Mouse (Mus musculus) MEL (cell line): ENCODE results near the gene Dhdh. TPM values are rescaled to one million over a fixed set of nuclear protein-coding genes. Genes with fewer than 3 reads are reported as not detected.

ENCODE experiments used
- DNase-seq: peaks from one replicate; pipeline ENCODE4 v3.0.0; 2011; ENCODE audit warnings: low read depth, low spot score
- H3K27ac ChIP-seq: 2 replicates; pipeline ENCODE4 v1.5.1; 2012; ENCODE audit warnings: low read depth, mild to moderate bottlenecking, control low read depth, low read length, moderate library complexity; ENCODE audit not compliant: control insufficient read depth
- H3K27me3 ChIP-seq, 2 experiments: fragments of 150-350 bp in 1 of 2; sonication (generic) in 1 of 2; 2 replicates each; pipeline ENCODE4 v1.6.1; 2012; ENCODE audit warnings: low read length in 2 of 2, mild to moderate bottlenecking in 2 of 2, improper control_type of control experiment in 1 of 2, moderate library complexity in 1 of 2; ENCODE audit not compliant: insufficient read depth in 2 of 2, control insufficient read depth in 1 of 2
- H3K36me3 ChIP-seq, 2 experiments: 2 replicates each; pipeline ENCODE4 v1.6.1; 2012 to 2014; ENCODE audit warnings: low read length in 2 of 2, improper control_type of control experiment in 1 of 2, inconsistent platforms in 1 of 2, mild to moderate bottlenecking in 1 of 2; ENCODE audit not compliant: insufficient read depth in 2 of 2, control insufficient read depth in 1 of 2
- H3K4me1 ChIP-seq, 2 experiments: fragments of 150-350 bp in 1 of 2; sonication (generic) in 1 of 2; 2 replicates each; pipeline ENCODE4 v1.6.1; 2012; ENCODE audit warnings: low read length in 2 of 2, improper control_type of control experiment in 1 of 2, mild to moderate bottlenecking in 1 of 2; ENCODE audit not compliant: insufficient read depth in 2 of 2, control insufficient read depth in 1 of 2
- H3K4me3 ChIP-seq, 2 experiments: fragments of 150-350 bp in 1 of 2; sonication (generic) in 1 of 2; 2 replicates each; pipeline ENCODE4 v1.5.1; 2012; ENCODE audit warnings: low read depth in 2 of 2, low read length in 2 of 2, mild to moderate bottlenecking in 2 of 2, moderate library complexity in 2 of 2, control low read depth in 1 of 2, improper control_type of control experiment in 1 of 2; ENCODE audit not compliant: control insufficient read depth in 1 of 2, insufficient read depth in 1 of 2
- H3K79me2 ChIP-seq: 2 replicates; pipeline ENCODE4 v1.6.1; 2012; ENCODE audit warnings: mild to moderate bottlenecking, low read length, moderate library complexity; ENCODE audit not compliant: control insufficient read depth, poor library complexity, insufficient read depth
- H3K9ac ChIP-seq: 2 replicates; pipeline ENCODE4 v1.6.1; 2012; ENCODE audit warnings: low read depth, mild to moderate bottlenecking, control low read depth, low read length, moderate library complexity; ENCODE audit not compliant: control insufficient read depth, poor library complexity, severe bottlenecking
- H3K9me3 ChIP-seq: fragments of 150-350 bp; sonication (generic); replicated peaks from 2 replicates; pipeline ENCODE4 v1.6.1; 2012; ENCODE audit warnings: mild to moderate bottlenecking, low read length, improper control_type of control experiment, moderate library complexity; ENCODE audit not compliant: insufficient read depth
- BHLHE40 ChIP-seq: IDR thresholded peaks from 2 replicates; pipeline ENCODE4 v1.6.1; 2012; ENCODE audit warnings: low read depth, mild to moderate bottlenecking, inconsistent platforms, low read length, improper control_type of control experiment, borderline replicate concordance
- CHD1 ChIP-seq: IDR thresholded peaks from 2 replicates; pipeline ENCODE4 v1.6.1; 2012; ENCODE audit warnings: low read depth, mild to moderate bottlenecking, inconsistent platforms, low read length, improper control_type of control experiment
- CHD2 ChIP-seq: IDR thresholded peaks from 2 replicates; pipeline ENCODE4 v1.6.1; 2011; ENCODE audit warnings: low read length, improper control_type of control experiment
- CTCF ChIP-seq, 3 experiments: IDR thresholded peaks in 2 of 3; conservative IDR thresholded peaks in 1 of 3; 2 replicates each; pipeline ENCODE4 v1.5.1; 2011 to 2012; ENCODE audit warnings: low read length in 3 of 3, low read depth in 2 of 3, mild to moderate bottlenecking in 2 of 3, improper control_type of control experiment in 1 of 3, inconsistent platforms in 1 of 3, mixed read lengths in 1 of 3, moderate library complexity in 1 of 3; ENCODE audit not compliant: control insufficient read depth in 1 of 3, insufficient read depth in 1 of 3, poor library complexity in 1 of 3, severe bottlenecking in 1 of 3
- E2F4 ChIP-seq: IDR thresholded peaks from 2 replicates; pipeline ENCODE4 v1.6.1; 2011; ENCODE audit warnings: low read depth, low read length, improper control_type of control experiment, borderline replicate concordance
- ELF1 ChIP-seq: IDR thresholded peaks from 2 replicates; pipeline ENCODE4 v1.6.1; 2014; ENCODE audit warnings: low read depth, mild to moderate bottlenecking, inconsistent platforms, low read length, improper control_type of control experiment, moderate library complexity
- EP300 ChIP-seq, 2 experiments: IDR thresholded peaks; 2 replicates each; pipeline ENCODE4 v1.6.1; 2011; ENCODE audit warnings: improper control_type of control experiment in 2 of 2, low read length in 2 of 2, low read depth in 1 of 2, mild to moderate bottlenecking in 1 of 2
- ETS1 ChIP-seq: IDR thresholded peaks from 2 replicates; pipeline ENCODE4 v1.6.1; 2012; ENCODE audit warnings: low read depth, mild to moderate bottlenecking, inconsistent platforms, low read length, improper control_type of control experiment, moderate library complexity
- GABPA ChIP-seq: IDR thresholded peaks from 2 replicates; pipeline ENCODE4 v1.6.1; 2012; ENCODE audit warnings: low read depth, mild to moderate bottlenecking, inconsistent platforms, low read length, improper control_type of control experiment, moderate library complexity
- GATA1 ChIP-seq: IDR thresholded peaks from 2 replicates; pipeline ENCODE4 v1.6.1; 2011; ENCODE audit warnings: low read depth, low read length, improper control_type of control experiment
- KAT2A ChIP-seq: conservative IDR thresholded peaks from 2 replicates; pipeline ENCODE4 v1.6.1; 2012; ENCODE audit warnings: low read depth, low read length, improper control_type of control experiment, inconsistent platforms
- MAFK ChIP-seq: IDR thresholded peaks from 2 replicates; pipeline ENCODE4 v1.6.1; 2011; ENCODE audit warnings: low read depth, mild to moderate bottlenecking, low read length, improper control_type of control experiment, borderline replicate concordance
- MAX ChIP-seq: IDR thresholded peaks from 2 replicates; pipeline ENCODE4 v1.6.1; 2011; ENCODE audit warnings: low read length, improper control_type of control experiment
- MAZ ChIP-seq: IDR thresholded peaks from 2 replicates; pipeline ENCODE4 v1.6.1; 2012; ENCODE audit warnings: low read depth, mild to moderate bottlenecking, inconsistent platforms, low read length, improper control_type of control experiment
- MEF2A ChIP-seq: IDR thresholded peaks from 2 replicates; pipeline ENCODE4 v1.6.1; 2014; ENCODE audit warnings: low read depth, mild to moderate bottlenecking, inconsistent platforms, low read length, improper control_type of control experiment; ENCODE audit not compliant: poor library complexity, insufficient replicate concordance, severe bottlenecking; ENCODE audit errors: extremely low read depth
- MXI1 ChIP-seq: IDR thresholded peaks from 2 replicates; pipeline ENCODE4 v1.6.1; 2011; ENCODE audit warnings: mild to moderate bottlenecking, low read depth, low read length, improper control_type of control experiment
- MYC ChIP-seq: IDR thresholded peaks from 2 replicates; pipeline ENCODE4 v1.6.1; 2011; ENCODE audit warnings: low read depth, mild to moderate bottlenecking, low read length, improper control_type of control experiment, moderate library complexity
- NRF1 ChIP-seq: IDR thresholded peaks from 2 replicates; pipeline ENCODE4 v1.6.1; 2014; ENCODE audit warnings: low read depth, mild to moderate bottlenecking, inconsistent platforms, low read length, improper control_type of control experiment, moderate library complexity; ENCODE audit not compliant: poor library complexity, insufficient read depth, severe bottlenecking
- POLR2A ChIP-seq, 2 experiments: IDR thresholded peaks; 2 replicates each; pipeline ENCODE4 v1.6.1; 2011 to 2012; ENCODE audit warnings: low read length in 2 of 2, mild to moderate bottlenecking in 2 of 2, control low read depth in 1 of 2, improper control_type of control experiment in 1 of 2, low read depth in 1 of 2, moderate library complexity in 1 of 2; ENCODE audit not compliant: control insufficient read depth in 1 of 2, insufficient read depth in 1 of 2, poor library complexity in 1 of 2
- POLR2AphosphoS2 ChIP-seq: IDR thresholded peaks from 2 replicates; pipeline ENCODE4 v1.6.1; 2011; ENCODE audit warnings: low read length, improper control_type of control experiment
- POLR2AphosphoS5 ChIP-seq: IDR thresholded peaks from 2 replicates; pipeline ENCODE4 v1.6.1; 2012; ENCODE audit warnings: low read depth, borderline replicate concordance, mild to moderate bottlenecking, inconsistent platforms, low read length, moderate library complexity, mixed read lengths
- RCOR1 ChIP-seq: IDR thresholded peaks from 2 replicates; pipeline ENCODE4 v1.6.1; 2012; ENCODE audit warnings: low read depth, mild to moderate bottlenecking, inconsistent platforms, low read length, improper control_type of control experiment
- SIN3A ChIP-seq: IDR thresholded peaks from 2 replicates; pipeline ENCODE4 v1.6.1; 2012; ENCODE audit warnings: low read length, improper control_type of control experiment, inconsistent platforms
- SMC3 ChIP-seq: IDR thresholded peaks from 2 replicates; pipeline ENCODE4 v1.6.1; 2011; ENCODE audit warnings: low read depth, low read length, improper control_type of control experiment
- TBP ChIP-seq: IDR thresholded peaks from 2 replicates; pipeline ENCODE4 v1.8.0; 2011; ENCODE audit warnings: low read depth, low read length, improper control_type of control experiment
- USF2 ChIP-seq, 2 experiments: IDR thresholded peaks; 2 replicates each; pipeline ENCODE4 v1.6.1; 2011 to 2012; ENCODE audit warnings: improper control_type of control experiment in 2 of 2, low read length in 2 of 2, borderline replicate concordance in 1 of 2, inconsistent platforms in 1 of 2, low read depth in 1 of 2, mild to moderate bottlenecking in 1 of 2; ENCODE audit not compliant: insufficient read depth in 1 of 2
- ZC3H11A ChIP-seq: IDR thresholded peaks from 2 replicates; pipeline ENCODE4 v1.6.1; 2012; ENCODE audit warnings: low read depth, mild to moderate bottlenecking, inconsistent platforms, low read length, improper control_type of control experiment
- ZKSCAN1 ChIP-seq: IDR thresholded peaks from 2 replicates; pipeline ENCODE4 v1.6.1; 2012; ENCODE audit warnings: low read depth, mild to moderate bottlenecking, inconsistent platforms, low read length, improper control_type of control experiment, moderate library complexity
- ZMIZ1 ChIP-seq: IDR thresholded peaks from 2 replicates; pipeline ENCODE4 v1.6.1; 2012; ENCODE audit warnings: low read depth, mild to moderate bottlenecking, inconsistent platforms, low read length, improper control_type of control experiment, moderate library complexity
- polyA plus RNA-seq, 2 experiments: library from polyadenylated mRNA; stranded (reverse) in 1 of 2; unstranded in 1 of 2; fragments of >175 nt in 1 of 2; fragments of >200 nt in 1 of 2; gene quantifications; 2 replicates each; pipeline versions ENCODE4 v1.2.1 to v1.2.4; 2012; ENCODE audit warnings: low replicate concordance in 2 of 2, low read depth in 1 of 2; ENCODE audit not compliant: insufficient read length in 2 of 2, insufficient read depth in 1 of 2, missing spikeins in 1 of 2
- total RNA-seq: library from RNA; depleted of rRNA; stranded (reverse); fragments of 300-350 nt; gene quantifications from 2 replicates; pipeline ENCODE4 v1.2.3, GENCODE M21; 2012

Gene Dhdh
- total and polyA plus RNA-seq, 3 experiments: 0.08 to 1.6 TPM; not detected in 1

DNA sequence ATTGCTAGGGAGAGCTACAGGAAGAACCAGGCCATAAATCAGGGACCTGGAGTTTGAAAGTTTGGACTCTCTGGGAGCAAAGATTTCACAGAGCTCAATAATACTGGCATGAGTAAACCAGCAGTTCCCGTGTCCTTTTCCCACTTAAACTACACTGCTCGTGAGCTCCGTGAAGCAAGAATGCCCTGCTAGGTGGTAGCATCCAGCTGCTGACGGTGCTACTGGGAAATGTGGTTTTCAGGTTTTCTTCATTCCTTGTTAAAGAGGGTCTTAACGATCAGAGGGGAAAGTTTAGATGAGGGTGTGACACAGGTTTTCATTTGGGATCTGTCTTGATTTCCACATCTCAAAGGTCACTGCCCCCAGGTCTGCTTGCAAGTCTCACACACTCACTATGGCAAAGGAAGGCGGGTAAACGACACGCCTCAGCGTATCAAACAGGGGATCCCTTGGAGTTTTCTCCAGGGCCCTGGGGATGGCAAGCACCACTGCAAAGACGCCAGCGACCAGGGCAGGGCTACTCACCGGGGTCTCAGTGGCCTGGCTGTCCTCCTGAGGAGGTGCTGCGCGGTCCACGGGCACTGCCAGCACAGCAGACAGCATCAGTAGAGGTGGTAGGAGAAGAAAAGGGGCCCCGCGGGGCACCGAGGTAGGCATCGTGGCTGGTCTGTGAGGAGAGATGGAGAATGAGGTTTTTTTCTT lies 20.7 kb upstream of the Dhdh start:
- TF ChIP-seq CHD1 (peak; percentile 59; the same call in 1 of the 2 replicates), GATA1 (no peak)
- TF ChIP-seq, all 39 proteins: peak for 1
- Histone ChIP-seq H3K9me3 (no peaks in the 10 kb centered on the region), H3K9ac (peak overlapping the region; percentile 86), H3K4me3 (peak overlapping the region; percentile 72 to 87), H3K36me3 (peaks cover 8 to 16% of the 10 kb centered on the region in 2 experiments), H3K27ac (peak overlapping the region; percentile 95), H3K27me3 (no peaks in the 10 kb centered on the region), H3K4me1 (peaks cover 7 to 10% of the 10 kb centered on the region in 2 experiments), H3K79me2 (peaks cover 26% of the 10 kb centered on the region)
- DNase-seq: peak; percentile 65

- Histone ChIP-seq H3K79me2 (peaks cover 26% of the 10 kb centered on the region), H3K9me3 (no peaks in the 10 kb centered on the region), H3K36me3 (peaks cover 8 to 16% of the 10 kb centered on the region in 2 experiments), H3K27ac (peak overlapping the region; percentile 95), H3K9ac (peak overlapping the region; percentile 86), H3K4me1 (peaks cover 7 to 10% of the 10 kb centered on the region in 2 experiments), H3K4me3 (peak overlapping the region; percentile 72 to 87), H3K27me3 (no peaks in the 10 kb centered on the region)
- peak; percentile 96 for DNase-seq
- TF ChIP-seq POLR2AphosphoS2 (peak; percentile 64; the same call in 1 of the 2 replicates), USF2 (IDR thresholded peaks at IDR 0.05; ENCODE audit: borderline replicate concordance in 1 of 2, insufficient read depth in 1 of 2, low read depth in 1 of 2, low read length in 2 of 2) (peak in 1 of 2 experiments; percentile 62; a peak in 1 of 4 replicates), SIN3A (peak; percentile 86), RCOR1 (peak; percentile 63), BHLHE40 (peak; percentile 75), MAX (peak; percentile 86; the same call in 1 of the 2 replicates), POLR2AphosphoS5 (no peak), ETS1 (peak; percentile 86), ZC3H11A (0 out of 2 replicates have a peak, but pooled peaks have one; percentile 15), GATA1 (peak; percentile 76), CTCF (IDR thresholded peaks at IDR 0.05 in 2 of 3, conservative IDR thresholded peaks at IDR 0.05 in 1 of 3; ENCODE audit: control insufficient read depth in 1 of 3, insufficient read depth in 1 of 3, low read depth in 2 of 3, low read length in 3 of 3, poor library complexity in 1 of 3, severe bottlenecking in 1 of 3) (no peak), TBP (peak; percentile 86), ZKSCAN1 (no peak), MAZ (no peak), SMC3 (no peak), MYC (peak; percentile 69; the same call in 1 of the 2 replicates), CHD2 (no peak), GABPA (no peak), ZMIZ1 (no peak), POLR2A (IDR thresholded peaks at IDR 0.05; ENCODE audit: control insufficient read depth in 1 of 2, insufficient read depth in 1 of 2, low read depth in 1 of 2, low read length in 2 of 2, poor library complexity in 1 of 2) (peak; percentile 45 to 82; a peak in 3 of 4 replicates), MAFK (peak; percentile 58; the same call in 1 of the 2 replicates), E2F4 (0 out of 2 replicates have a peak, but pooled peaks have one; percentile 43), KAT2A (0 out of 2 replicates have a peak, but pooled peaks have one; percentile 30), EP300 (IDR thresholded peaks at IDR 0.05; ENCODE audit: low read depth in 1 of 2, low read length in 2 of 2) (peak; percentile 65 to 76), ELF1 (0 out of 2 replicates have a peak, but pooled peaks have one; percentile 19), MEF2A (no peak), MXI1 (peak; percentile 73; the same call in 1 of the 2 replicates), NRF1 (peak; percentile 66)
Measured at GRCm38 (mm10) chr7:45508561-45508960, 20.0 kb upstream of the Dhdh start.
